Mouse (Mus musculus) brain, embryonic 18.5 days (tissue): ENCODE measurements at regions not wholly inside any gene's neighbourhood (a gene's known extent, or its start where the extent isn't known, plus 50 kb on each side); places are given as distances from the start of the nearest gene placed in this dataset.

Experiments used
- DNase-seq: peaks from one replicate; pipeline ENCODE4 v3.0.0-alpha.2; 2012; ENCODE audit warnings: low read depth, low spot score

- DNase-seq, result no peak
These were observed 150.3 kb downstream of the Rnf152 start for GRCm38 (mm10) chr1:105206216-105206615.

- no peak for DNase-seq
These were observed 157.2 kb downstream of the Rnf152 start for GRCm38 (mm10) chr1:105199305-105199704.

DNA sequence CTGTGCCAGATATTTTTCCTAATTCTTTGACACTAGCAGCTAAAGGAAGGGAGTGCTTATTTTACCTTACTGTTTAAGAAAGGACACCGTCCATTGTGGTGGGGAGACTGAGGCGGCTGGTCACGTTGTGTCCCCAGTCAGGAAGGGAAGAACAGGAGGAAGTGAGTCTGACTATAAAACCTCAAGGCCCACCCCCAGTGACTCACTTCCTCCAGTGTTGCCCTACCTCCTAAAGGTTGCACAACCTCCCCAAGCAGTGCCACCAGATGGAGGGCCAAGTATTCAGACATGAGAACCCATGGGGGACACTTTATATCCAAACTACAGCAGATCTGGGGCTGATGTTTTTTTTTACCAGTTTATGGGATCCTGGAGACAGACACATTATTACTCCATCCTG is 165.4 kb downstream of the Rnf152 start:
- DNase-seq, result no peak

GRCm38 (mm10) chr1:105188920-105189266 is 167.6 kb downstream of the Rnf152 start:
- DNase-seq, result no peak

- DNase-seq, result no peak
These were observed 168.1 kb downstream of the Rnf152 start for GRCm38 (mm10) chr1:105188210-105188919.

GRCm38 (mm10) chr1:105184470-105184869 is 172.0 kb downstream of the Rnf152 start:
- DNase-seq, result no peak

DNA sequence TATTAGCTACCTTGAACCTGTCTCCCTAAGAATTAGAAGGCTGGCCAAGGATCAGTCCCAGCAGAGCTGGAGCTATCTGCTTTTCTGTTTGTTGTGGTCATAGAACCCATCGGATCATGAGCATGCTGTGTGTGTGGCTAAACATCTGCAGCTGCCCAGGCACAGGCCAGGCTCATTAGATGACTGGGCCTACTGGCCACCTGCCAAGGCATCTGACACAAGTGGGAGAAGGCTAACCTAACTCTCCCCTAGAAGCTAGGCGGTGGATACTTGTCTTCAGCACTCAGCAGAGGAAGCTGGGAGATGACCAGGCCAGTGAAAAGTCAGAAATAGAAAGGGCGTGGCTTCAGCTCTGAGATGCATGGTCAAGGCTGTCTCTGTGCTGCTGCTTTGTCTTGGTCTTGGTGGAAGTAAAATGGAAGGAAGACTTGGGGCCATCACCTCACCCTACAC is 177.1 kb downstream of the Rnf152 start:
- DNase-seq, result no peak

GRCm38 (mm10) chr1:105178773-105179172 is 177.7 kb downstream of the Rnf152 start:
- DNase-seq, result no peak

GRCm38 (mm10) chr1:105177938-105178337 is 178.6 kb downstream of the Rnf152 start:
- no peak for DNase-seq

DNA sequence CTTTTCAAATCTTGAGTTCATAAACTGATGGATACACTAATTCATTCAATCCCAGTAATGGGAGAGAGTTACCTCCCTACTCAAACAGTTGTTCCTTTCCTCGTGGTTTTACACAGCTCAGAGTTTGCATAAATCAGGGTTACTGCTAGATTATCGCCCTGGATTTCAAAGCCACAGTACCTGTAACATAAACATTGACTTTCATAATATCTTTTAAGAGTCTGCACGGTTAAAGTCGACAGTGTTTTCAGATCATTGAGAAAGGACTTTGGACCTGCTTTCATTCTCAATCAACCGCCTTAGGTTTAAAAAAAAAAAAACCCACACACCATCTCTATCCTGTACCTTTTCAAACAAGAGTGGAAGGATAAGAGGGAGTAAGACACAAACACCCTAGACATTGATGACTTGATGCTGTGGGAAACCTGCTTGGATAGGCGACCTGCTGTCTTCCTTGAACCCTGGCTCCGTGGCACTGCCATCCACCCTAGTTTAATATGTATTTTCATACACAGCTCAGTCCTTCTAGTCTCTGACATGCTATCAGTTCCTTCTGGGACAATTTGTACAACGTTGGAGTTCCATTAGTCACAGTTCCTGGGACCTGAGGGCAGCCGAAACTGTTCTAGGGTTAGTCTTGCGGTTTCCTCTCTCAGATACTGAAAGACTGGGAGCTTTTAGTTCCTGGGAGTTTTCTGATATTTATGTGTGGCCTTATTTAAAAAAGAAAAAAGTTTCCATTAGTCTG is 179.3 kb downstream of the Rnf152 start:
- DNase-seq, result no peak

GRCm38 (mm10) chr1:105170979-105171378 is 185.5 kb downstream of the Rnf152 start:
- DNase-seq, result no peak

DNA sequence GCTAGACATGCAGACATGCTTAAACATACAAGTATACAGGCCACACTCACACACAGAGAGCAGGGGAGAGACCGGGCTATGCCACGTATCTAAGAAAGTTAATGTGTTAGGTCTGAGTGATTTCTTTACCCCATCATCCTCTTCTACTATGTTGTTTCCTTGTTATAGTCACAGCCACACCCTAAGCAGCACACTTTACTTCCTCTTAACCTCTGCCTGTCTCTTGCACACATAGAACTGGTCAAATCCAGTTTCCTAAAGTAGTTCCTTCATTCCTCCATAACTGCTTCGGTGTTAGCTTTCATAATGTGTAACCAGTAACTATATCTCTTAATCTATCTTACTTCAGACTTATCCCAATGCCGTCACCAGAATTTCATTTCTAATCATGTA is 186.4 kb downstream of the Rnf152 start:
- DNase-seq, result no peak

- no peak for DNase-seq
These were observed 186.9 kb downstream of the Rnf152 start for GRCm38 (mm10) chr1:105169455-105170113.

DNA sequence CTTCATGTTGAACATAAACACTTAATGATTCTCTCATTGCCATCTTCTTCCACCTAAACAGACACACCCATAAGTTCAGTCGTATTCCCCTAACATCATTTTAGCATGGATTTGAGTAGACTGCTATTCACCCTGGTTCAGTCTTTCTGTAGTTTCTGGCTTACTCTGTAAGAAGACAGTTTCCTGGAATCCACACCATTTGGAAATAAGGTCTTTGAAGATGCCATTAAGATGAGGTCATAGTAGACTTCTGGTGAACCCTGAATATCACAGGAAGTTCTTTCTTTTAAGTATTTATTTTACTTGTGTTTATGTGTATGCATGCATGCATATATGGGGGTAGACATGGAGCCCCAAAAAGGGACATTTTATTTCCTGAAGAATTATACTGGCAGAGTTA is 187.7 kb downstream of the Rnf152 start:
- no peak for DNase-seq

GRCm38 (mm10) chr1:105157459-105158124 is 198.9 kb downstream of the Rnf152 start:
- DNase-seq, result no peak

- DNase-seq, result no peak
These were observed 204.2 kb downstream of the Rnf152 start for GRCm38 (mm10) chr1:105152175-105152828.

GRCm38 (mm10) chr1:105151466-105151846 is 205.1 kb downstream of the Rnf152 start:
- no peak for DNase-seq

- DNase-seq, result no peak
These were observed 205.7 kb downstream of the Rnf152 start for GRCm38 (mm10) chr1:105150624-105151465.

DNA sequence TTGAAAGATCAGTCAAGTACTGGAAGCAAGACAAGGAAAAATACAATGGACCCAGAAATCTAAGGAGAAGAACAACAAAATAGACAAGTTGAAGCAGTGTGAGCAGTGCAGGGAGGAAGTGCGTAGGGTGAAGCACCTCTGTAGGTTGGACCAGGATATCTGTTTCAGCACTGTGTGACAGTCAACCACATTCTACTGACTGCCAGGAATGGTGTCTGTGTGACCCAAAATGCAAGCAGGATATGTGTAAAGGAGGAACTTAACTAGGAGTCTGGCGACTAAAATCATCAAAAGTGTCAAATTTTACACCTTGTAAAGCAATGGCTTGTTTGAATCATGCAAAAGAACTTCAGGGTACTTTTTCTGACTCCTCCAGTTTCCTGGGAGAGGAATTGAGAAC is 207.7 kb downstream of the Rnf152 start:
- DNase-seq, result no peak

DNA sequence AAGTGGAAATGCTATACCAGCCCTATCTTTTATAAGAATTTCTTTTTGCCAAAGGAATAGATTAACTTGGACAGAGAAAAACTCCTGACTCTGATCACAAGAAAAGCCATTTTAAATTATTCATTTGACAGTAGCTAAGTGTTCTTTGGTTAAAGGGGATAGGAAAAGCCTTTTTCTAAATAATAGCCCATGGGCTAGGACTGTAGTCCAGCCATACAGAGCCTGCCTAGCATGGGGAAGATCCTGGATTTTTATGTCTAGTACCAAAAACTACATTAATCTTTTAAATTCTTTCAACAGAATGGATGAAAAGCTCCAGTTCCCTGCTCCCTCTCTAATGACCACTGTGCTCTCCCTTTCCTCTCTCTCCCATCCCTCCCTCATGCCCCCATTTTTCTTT is 208.5 kb downstream of the Rnf152 start:
- no peak for DNase-seq

GRCm38 (mm10) chr1:105123936-105124335 is 232.6 kb downstream of the Rnf152 start:
- no peak for DNase-seq
